Mouse (Mus musculus): ENCODE results near the gene Rbm8a2. TPM values are rescaled to one million over a fixed set of nuclear protein-coding genes. Genes with fewer than 3 reads are reported as not detected.

Gene Rbm8a2
- total RNA-seq, 1 experiment from 2014 or later: 0.19 TPM

DNA sequence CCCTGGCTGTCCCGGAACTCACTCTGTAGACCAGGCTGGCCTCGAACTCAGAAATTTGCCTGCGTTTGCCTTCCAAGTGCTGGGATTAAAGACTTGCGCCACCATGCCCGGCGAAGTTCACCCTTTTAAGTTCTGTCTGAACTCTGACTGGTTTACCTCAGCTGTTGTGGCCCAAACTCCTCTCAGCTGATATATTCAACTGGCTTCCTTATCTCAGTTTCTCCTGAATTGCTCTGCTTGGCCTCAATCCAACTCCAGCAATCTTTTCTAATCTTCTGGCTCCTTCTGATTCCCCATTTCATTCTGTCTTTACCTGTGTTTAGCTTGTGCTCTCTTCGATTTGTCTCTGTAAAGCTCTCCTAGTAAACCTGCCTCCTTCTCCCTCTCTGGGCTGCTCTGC lies 35.7 kb downstream of the Rbm8a2 start:
- no peak for ATAC-seq (replicated peaks; ENCODE audit: insufficient number of reproducible peaks, low FRiP score, low TSS enrichment, poor library complexity, severe bottlenecking)

DNA sequence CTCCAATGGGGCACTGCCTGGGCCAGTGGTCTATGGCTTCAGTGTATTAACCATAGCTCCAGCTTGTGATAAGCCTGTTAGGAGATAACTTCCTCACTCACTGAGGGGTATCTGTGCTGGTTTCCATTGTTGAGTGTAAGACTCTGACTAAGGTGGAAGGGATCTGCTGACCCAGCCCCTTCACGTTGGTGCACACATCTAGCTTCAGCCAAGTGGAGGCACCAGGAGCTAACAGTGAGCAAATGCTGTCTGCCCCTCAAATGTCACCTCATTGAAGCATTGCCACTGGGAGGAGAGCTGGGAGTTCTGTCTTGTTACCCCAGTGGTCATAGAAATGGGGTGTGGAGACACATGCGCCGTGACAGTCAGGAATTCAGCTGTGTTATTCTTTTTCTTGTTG lies 40.2 kb downstream of the Rbm8a2 start:
- no peak for ATAC-seq (replicated peaks; ENCODE audit: insufficient number of reproducible peaks, low FRiP score, low TSS enrichment, poor library complexity, severe bottlenecking)

DNA sequence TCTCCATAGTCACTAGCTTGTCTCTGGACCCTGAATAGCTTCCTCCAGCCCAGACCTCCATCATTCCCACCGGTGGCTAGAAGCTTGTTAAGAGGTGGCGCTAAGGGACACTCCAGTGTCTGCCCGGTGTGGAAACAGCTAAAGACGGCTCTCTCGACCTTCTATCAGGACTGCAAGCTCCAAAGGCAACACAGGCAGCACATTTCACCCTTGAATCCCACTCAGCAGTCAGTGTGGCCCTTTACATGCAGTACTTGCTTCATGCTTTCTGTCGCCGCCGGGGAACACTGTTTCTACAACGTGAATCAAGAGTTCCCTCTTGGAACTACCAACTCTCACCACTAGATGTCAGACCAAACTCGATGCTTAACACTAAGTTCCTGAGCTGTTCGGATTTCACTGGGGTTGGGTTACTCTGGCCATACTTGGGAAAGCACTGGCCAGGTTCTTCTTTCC lies 42.6 kb downstream of the Rbm8a2 start:
- ATAC-seq (replicated peaks; ENCODE audit: insufficient number of reproducible peaks, low FRiP score, low TSS enrichment, poor library complexity, severe bottlenecking): no peak; the same call in 1 of the 2 replicates

DNA sequence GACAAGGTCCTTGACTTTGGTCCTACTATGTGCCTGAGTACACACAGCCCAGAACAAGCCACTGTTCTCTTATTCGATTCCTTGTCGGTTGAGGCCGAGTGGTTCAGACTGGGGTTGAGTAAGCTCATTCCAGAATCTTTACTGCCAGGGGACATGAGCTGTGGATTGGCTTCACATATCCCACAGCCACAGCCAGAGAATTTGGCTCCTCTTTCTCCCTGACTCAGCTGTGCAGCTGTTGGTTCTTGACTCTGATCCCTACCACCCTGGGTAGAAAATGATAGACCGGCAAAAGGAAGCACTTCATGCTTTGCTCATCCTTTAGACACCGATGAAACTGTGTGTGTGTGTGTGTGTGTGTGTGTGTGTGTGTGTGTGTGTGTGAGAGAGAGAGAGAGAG lies 47.5 kb downstream of the Rbm8a2 start:
- ATAC-seq (replicated peaks; ENCODE audit: insufficient number of reproducible peaks, low FRiP score, low TSS enrichment, poor library complexity, severe bottlenecking): no peak

Other genes starting within 250 kb of the Rbm8a2 start
- 1.1 to 5.4 TPM (median 1.3 TPM) in 3 replicates for gene Exo1, start 98.5 kb downstream of the Rbm8a2 start, total RNA-seq (2017)
- gene Gm38100, start 58.8 kb downstream of the Rbm8a2 start, total RNA-seq (2017): not detected in 3 replicates